Mouse (Mus musculus): ENCODE data around the gene Fam241b.
"Not testable (repeated sequence)": the region's sequence is repeated elsewhere in the genome, so short reads cannot be mapped to it uniquely, and the experiment has no call there.

Fam241b gene

GRCm38 (mm10) chr10:62128316-62128951 is 15.3 kb downstream of the Fam241b start:
- peak; percentile 58 for DNase-seq

- no peak for DNase-seq
Observed at GRCm38 (mm10) chr10:62127711-62128231, 15.9 kb downstream of the Fam241b start.

GRCm38 (mm10) chr10:62127137-62127536 is 16.6 kb downstream of the Fam241b start:
- DNase-seq, result no peak

GRCm38 (mm10) chr10:62113865-62114647 is 29.7 kb downstream of the Fam241b start:
- DNase-seq, result no peak

- DNase-seq, result peak; percentile 20
Observed at GRCm38 (mm10) chr10:62111207-62111576, 32.5 kb downstream of the Fam241b start.

GRCm38 (mm10) chr10:62110504-62111206 is 33.1 kb downstream of the Fam241b start:
- peak; percentile 89 for DNase-seq

- no peak for DNase-seq
Observed at GRCm38 (mm10) chr10:62107048-62107447, 36.7 kb downstream of the Fam241b start.

GRCm38 (mm10) chr10:62104835-62105576 is 38.7 kb downstream of the Fam241b start:
- DNase-seq, result peak; percentile 81

- DNase-seq, result peak; percentile 90
Observed at GRCm38 (mm10) chr10:62101504-62102439, 41.9 kb downstream of the Fam241b start.

GRCm38 (mm10) chr10:62099749-62100403 is 43.8 kb downstream of the Fam241b start:
- DNase-seq, result no peak

- no peak for DNase-seq
Observed at GRCm38 (mm10) chr10:62094401-62094800, 49.3 kb downstream of the Fam241b start.

- no peak for DNase-seq
Observed at GRCm38 (mm10) chr10:62093903-62094302, 49.8 kb downstream of the Fam241b start.

- DNase-seq, result no peak
Observed at GRCm38 (mm10) chr10:62089486-62089885, 54.2 kb downstream of the Fam241b start.

GRCm38 (mm10) chr10:62089071-62089470 is 54.6 kb downstream of the Fam241b start:
- no peak for DNase-seq

GRCm38 (mm10) chr10:62088411-62088810 is 55.3 kb downstream of the Fam241b start:
- no peak for DNase-seq

GRCm38 (mm10) chr10:62086826-62087225 is 56.9 kb downstream of the Fam241b start:
- no peak for DNase-seq

- DNase-seq, result no peak
Observed at GRCm38 (mm10) chr10:62086044-62086443, 57.7 kb downstream of the Fam241b start.

- DNase-seq, result no peak
Observed at GRCm38 (mm10) chr10:62076248-62077134, 67.2 kb downstream of the Fam241b start.

GRCm38 (mm10) chr10:62071346-62071745 is 72.4 kb downstream of the Fam241b start:
- DNase-seq, result not testable (repeated sequence)

GRCm38 (mm10) chr10:62070636-62071035 is 73.1 kb downstream of the Fam241b start:
- DNase-seq, result no peak

Measured in right cerebral cortex, postnatal 14 days (tissue).